Mouse (Mus musculus): ENCODE data around the gene Pdhx. TPM values are rescaled to one million over a fixed set of nuclear protein-coding genes. Genes with fewer than 3 reads are reported as not detected.

Gene Pdhx
- total RNA-seq (2023) = 15.6 TPM

DNA sequence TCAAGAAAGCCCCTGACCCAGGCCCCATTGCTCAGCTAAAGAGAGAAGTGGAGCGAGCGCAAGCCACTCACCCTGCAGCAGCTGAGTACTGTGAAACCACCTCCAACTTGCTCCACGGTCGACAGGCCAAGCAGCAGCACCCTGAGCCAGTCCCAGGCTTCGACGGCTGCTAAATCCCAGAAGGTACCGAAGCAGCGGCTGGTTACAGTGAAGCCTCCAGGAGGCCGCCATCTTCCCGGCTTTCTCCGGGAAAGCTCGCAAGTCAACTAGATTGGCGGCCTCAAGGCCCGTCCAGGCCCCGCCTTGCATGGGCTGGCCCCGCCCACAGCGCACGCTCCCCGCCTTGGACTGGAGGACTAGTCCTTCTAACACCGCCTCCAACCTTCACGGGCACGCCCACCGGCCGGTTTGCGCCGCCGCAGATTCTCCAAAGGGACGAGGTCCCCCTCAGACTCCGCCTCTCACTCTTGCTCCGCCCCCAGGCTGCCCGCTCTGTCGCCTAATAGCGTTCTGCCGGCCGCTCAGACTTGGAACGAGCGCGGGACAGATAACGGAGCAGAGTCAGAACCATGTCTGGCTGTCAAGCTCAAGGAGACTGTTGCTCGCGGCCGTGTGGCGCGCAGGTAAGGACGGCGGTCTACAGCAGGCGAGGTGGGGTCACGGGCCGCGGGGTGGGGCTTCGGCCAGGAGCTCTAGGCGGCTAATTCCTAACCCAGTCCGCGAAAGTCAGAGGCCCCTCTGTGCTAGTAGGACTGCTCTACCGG is at the start of gene Pdhx, which contains the start of gene Apip:
Gene Pdhx, minus strand, starts transcription at position 295 of the 764 bp plus-strand sequence.
Gene Apip, plus strand, starts transcription at position 457 of the 764 bp plus-strand sequence.

Other genes with a start within 250 kb of the Pdhx start
- gene Cd44, start 171.8 kb downstream of the Pdhx start, total RNA-seq (2023) = 19.1 TPM
- 10.6 TPM for gene Apip, start 162 bp upstream of the Pdhx start, total RNA-seq (2023)
- gene Ehf, start 229.8 kb upstream of the Pdhx start, total RNA-seq (2023) = not detected